Mouse (Mus musculus) G1E-ER4 (cell line): Measurements from ENCODE around the gene Gm38394. TPM values are rescaled to one million over a fixed set of nuclear protein-coding genes. Genes with fewer than 3 reads are reported as not detected.

Source experiments
- GATA1 ChIP-seq: IDR thresholded peaks from one replicate; pipeline ENCODE4 v1.8.0; 2012; ENCODE audit warnings: low read length, inconsistent platforms
- polyA plus RNA-seq: library from polyadenylated mRNA; stranded (reverse); fragments of >175 nt; gene quantifications from 2 replicates; pipeline ENCODE4 v1.2.3, GENCODE M21; 2012

The Gm38394 gene
- polyA plus RNA-seq, 1 experiment, result 5.6 TPM

DNA sequence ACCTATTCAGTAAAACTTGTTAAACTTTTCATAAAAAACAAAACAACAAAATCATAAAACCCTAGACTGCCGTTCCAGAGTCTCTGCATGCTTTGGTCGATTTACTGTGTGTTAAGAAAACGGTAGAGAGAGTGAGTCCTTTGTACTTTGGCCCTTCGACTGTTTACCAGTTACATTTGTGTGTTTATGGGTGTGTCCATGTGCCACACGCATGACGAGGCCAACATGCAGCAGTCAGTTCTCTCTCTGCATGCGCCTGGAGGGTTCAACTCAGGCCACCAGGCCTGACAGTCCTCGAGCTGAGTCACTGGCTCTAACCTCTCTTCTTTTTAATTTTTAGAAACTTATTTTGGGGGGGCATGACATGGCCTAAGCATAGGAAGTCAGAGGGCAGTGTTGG, 42.8 kb downstream of the Gm38394 start:
- TF ChIP-seq GATA1, result no peak

- no peak for TF ChIP-seq GATA1
Observed at GRCm38 (mm10) chr1:133617908-133618307, 43.2 kb downstream of the Gm38394 start.

GRCm38 (mm10) chr1:133613817-133614216, 47.3 kb downstream of the Gm38394 start:
- TF ChIP-seq GATA1, result no peak

DNA sequence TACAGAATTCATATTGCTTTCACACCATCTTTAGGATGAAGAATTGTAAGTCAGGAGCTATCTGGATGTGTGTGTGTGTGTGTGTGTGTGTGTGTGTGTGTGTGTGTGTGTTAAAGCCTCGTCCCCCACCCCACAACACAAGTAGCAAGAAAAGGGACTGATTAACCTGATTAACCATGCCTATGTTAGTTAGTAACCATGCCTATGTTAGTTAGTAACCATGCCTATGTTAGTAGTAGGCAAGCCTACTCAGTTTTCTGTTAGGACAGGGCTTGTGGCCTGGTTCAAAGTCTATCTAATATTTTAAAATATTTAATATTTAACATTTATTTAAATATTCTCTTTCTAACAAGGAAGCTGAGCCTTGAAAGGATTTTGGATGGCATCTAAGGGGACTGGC, 49.7 kb downstream of the Gm38394 start:
- no peak for TF ChIP-seq GATA1

DNA sequence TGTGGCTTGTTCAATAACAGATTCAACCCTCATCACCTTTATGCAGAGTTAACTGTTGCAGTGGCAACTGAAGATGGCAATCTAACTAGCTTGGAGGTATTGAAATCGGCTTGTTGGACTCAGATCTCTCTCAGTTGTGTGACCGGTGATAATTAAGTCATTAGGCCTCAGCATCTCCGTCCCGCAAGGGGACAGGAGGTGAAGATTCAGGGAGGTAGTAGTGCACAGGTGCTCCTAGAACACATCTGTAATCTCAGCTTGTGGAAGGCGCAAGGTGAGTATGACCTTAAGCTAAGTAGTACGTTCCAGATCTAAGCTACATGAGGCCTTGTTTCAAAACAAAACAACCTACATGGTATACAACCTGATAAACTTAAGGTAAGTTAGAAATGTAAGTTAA, 50.5 kb downstream of the Gm38394 start:
- TF ChIP-seq GATA1, result no peak

GRCm38 (mm10) chr1:133609771-133610502, 51.2 kb downstream of the Gm38394 start, which contains the start of gene Snrpe:
Gene Snrpe, minus strand, starts transcription at chr1:133610291.
- no peak for TF ChIP-seq GATA1

GRCm38 (mm10) chr1:133603174-133603573, 57.9 kb downstream of the Gm38394 start:
- no peak for TF ChIP-seq GATA1

GRCm38 (mm10) chr1:133596298-133597007, 64.7 kb downstream of the Gm38394 start:
- no peak for TF ChIP-seq GATA1

GRCm38 (mm10) chr1:133585995-133586537, 75.1 kb downstream of the Gm38394 start:
- no peak for TF ChIP-seq GATA1

- TF ChIP-seq GATA1, result no peak
Observed at GRCm38 (mm10) chr1:133571293-133571692, 89.8 kb downstream of the Gm38394 start.

Other genes starting within 250 kb of the Gm38394 start
- 0.02 and 0.08 TPM in 2 replicates for gene Sox13, start 236.9 kb downstream of the Gm38394 start, polyA plus RNA-seq
- gene Snrpe, start 51.0 kb downstream of the Gm38394 start, polyA plus RNA-seq, result 25.2 and 41.5 TPM in 2 replicates
- gene Zbed6, start 433 bp downstream of the Gm38394 start, polyA plus RNA-seq, result not detected in 2 replicates
- gene Lax1, start 28.8 kb upstream of the Gm38394 start, polyA plus RNA-seq, result not detected in 2 replicates
- gene Atp2b4, start 139.7 kb upstream of the Gm38394 start, polyA plus RNA-seq, result 45.4 and 53.5 TPM in 2 replicates
- 0.15 TPM in 1 of 2 replicates, not detected in the other for gene Optc, start 246.7 kb upstream of the Gm38394 start, polyA plus RNA-seq